Mouse (Mus musculus): ENCODE measurements around the gene Abhd11. TPM values are rescaled to one million over a fixed set of nuclear protein-coding genes. Genes with fewer than 3 reads are reported as not detected.

The Abhd11 gene
- total RNA-seq, 4 experiments from 2014 or later: 30.3 to 35.3 (median 33.6) TPM

Other genes with a start within 250 kb of the Abhd11 start
- gene Tmem270, start 102.4 kb upstream of the Abhd11 start, total RNA-seq (2022): not detected
- not detected for gene Cldn13, start 93.6 kb upstream of the Abhd11 start, total RNA-seq (2022)
- gene Mettl27, start 76.8 kb upstream of the Abhd11 start, total RNA-seq (2022): 10 to 100 TPM in 2 of 4 experiments, 1 to 10 TPM in 2; 8.0 to 13.5 (median 10.8) TPM
- not detected for gene Cldn4, start 62.2 kb upstream of the Abhd11 start, total RNA-seq (2022)
- gene Cldn3, start 22.9 kb upstream of the Abhd11 start, total RNA-seq (2022): under 1 TPM; 0.61 to 0.87 (median 0.81) TPM
- 10 to 100 TPM; 84.7 to 93.8 (median 89.2) TPM for gene Stx1a, start 14.3 kb downstream of the Abhd11 start, total RNA-seq (2022)
- 10 to 100 TPM; 36.5 to 43.4 (median 38.6) TPM for gene Dnajc30, start 55.0 kb downstream of the Abhd11 start, total RNA-seq (2022)
- 10 to 100 TPM; 46.6 to 64.1 (median 52.9) TPM for gene Bud23, start 55.8 kb downstream of the Abhd11 start, total RNA-seq (2022)
- gene Vps37d, start 69.1 kb downstream of the Abhd11 start, total RNA-seq (2022): 10 to 100 TPM; 26.0 to 29.5 (median 28.7) TPM
- 10 to 100 TPM in 2 of 4 experiments, 1 to 10 TPM in 2; 4.5 to 17.6 (median 11.8) TPM for gene Mlxipl, start 80.7 kb downstream of the Abhd11 start, total RNA-seq (2022)
- 10 to 100 TPM; 25.4 to 34.4 (median 28.4) TPM for gene Tbl2, start 140.5 kb downstream of the Abhd11 start, total RNA-seq (2022)
- 10 to 100 TPM; 46.6 to 51.8 (median 49.6) TPM for gene Bcl7b, start 159.1 kb downstream of the Abhd11 start, total RNA-seq (2022)
- 10 to 100 TPM; 67.3 to 95.8 (median 83.4) TPM for gene Baz1b, start 178.1 kb downstream of the Abhd11 start, total RNA-seq (2022)
- 1 to 10 TPM; 4.7 to 7.4 (median 5.7) TPM for gene Fzd9, start 242.1 kb downstream of the Abhd11 start, total RNA-seq (2022)